Mouse (Mus musculus) left cerebral cortex, postnatal 36 days (tissue): ENCODE measurements around the gene Gm765. TPM values are rescaled to one million over a fixed set of nuclear protein-coding genes. Genes with fewer than 3 reads are reported as not detected.

Source experiments
- DNase-seq, 2 experiments: peaks; one replicate each; pipeline ENCODE4 v3.0.0; 2021 to 2022; ENCODE audit warnings: low spot score in 2 of 2, mixed read lengths in 1 of 2
- intact Hi-C: fragments of 180-260 bp; cut with DNase I; formaldehyde crosslinking; loops from one replicate; pipeline ENCODE4 v1.15.1; 2025
- total RNA-seq, 2 experiments: library from RNA; stranded (reverse); gene quantifications; 2 replicates each; pipeline ENCODE4 v1.2.3; 2021

The Gm765 gene
- total RNA-seq, 2 experiments from 2014 or later, result 2.3 to 3.1 TPM

DNA sequence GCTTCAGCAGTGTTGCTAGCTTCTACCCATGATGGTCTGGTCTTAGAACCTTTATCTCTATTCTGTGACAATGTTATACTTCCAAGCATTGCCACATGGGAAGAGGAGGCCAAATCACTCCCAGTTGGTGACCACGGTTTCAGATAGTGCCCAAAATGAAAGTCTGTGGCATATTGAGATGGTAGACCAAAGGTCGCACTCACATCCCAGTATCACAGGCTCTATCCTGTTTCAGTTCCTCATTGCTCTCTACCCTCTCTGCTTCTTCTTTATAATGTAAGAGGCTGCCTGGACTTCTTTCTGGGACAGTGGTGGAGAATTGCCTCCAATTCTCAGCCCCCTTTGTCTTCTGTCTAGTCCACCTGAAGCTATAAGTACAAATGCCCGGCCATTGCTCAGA is 108.5 kb downstream of the Gm765 start:
- DNase-seq, result no peak
- intact Hi-C loops, result no loop called here

DNA sequence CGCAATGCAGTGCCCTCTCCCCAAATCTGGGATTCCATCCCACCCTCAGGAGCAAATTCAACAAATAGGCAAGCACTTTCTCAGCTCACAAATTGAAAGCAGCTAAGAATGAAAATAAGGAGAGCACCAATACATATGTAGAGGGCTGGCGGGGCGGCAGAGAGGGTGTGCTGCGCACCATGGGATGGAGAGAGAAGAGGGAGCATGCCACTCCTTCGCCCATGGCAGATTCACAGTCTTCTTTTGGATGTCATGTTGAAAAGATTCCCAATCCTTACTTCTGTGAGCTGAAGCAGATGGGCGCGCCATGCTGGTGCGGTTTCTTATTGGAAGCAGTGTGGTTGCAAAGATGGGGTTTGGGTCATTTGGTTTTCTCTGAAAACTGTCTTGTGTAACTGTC is 118.6 kb downstream of the Gm765 start:
- intact Hi-C loops, result no loop called here
- DNase-seq, result no peak

DNA sequence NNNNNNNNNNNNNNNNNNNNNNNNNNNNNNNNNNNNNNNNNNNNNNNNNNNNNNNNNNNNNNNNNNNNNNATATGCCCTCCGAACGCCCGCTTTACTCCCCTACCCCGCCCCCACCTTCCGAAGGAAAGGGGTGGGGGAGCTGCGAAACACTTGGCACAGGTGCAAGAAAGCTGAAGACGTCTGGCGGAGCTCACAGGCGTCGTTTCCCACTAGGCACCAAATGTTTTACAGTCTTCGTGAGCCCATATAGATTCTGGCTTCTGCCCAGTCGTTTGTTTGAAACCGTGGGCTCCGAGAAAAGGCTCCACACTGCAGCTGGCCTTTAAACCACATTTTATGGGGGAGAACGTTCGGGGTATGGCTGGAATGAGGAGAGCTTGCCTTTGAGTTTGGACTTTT is 120.6 kb downstream of the Gm765 start:
- intact Hi-C loops, result no loop called here
- peak; percentile 33 to 40 for DNase-seq

DNA sequence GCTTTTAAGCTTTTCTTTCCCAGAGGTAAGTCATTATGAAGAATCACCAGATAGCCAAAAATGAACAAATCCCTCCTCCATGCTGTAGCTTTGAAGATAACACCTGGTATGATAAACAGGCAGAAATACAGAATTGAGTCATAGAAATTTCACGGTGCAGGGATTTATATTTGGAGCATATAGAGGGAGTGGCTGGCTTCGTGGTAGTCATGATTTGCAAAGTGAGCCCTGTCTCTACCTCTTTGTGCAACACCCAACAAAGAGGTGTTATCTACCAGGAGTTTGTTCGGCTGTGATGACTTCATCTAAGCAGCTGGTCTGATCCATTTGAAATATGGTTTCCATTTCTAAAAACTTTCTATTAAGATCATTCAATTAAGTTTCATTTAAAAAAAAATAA is 130.3 kb downstream of the Gm765 start:
- intact Hi-C loops, result loop anchor here (5.0 kb wide), 1 partner anchor 75 kb away; no protein-coding TSS in a partner anchor
- no peak for DNase-seq

DNA sequence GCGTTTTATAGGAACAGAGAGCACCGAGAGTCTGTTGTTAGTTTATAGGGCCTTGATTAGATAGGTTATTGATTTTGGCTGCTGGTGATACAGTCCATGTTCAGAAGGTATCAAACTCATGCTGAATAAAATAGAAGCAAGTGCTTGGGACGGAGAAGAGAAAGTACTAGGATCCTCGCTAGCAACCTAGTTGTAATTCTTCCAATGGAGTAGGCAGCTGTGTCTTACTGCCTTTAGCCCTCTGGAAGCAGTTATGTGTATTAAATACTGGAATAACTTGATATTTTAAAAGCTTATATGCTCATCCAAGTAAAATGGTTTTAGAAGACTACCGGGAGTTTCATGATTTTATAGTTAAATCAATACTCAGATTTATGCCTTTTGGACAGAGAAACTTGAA is 132.3 kb downstream of the Gm765 start:
- no peak for DNase-seq
- intact Hi-C loops, result loop anchor here (5.0 kb wide), 1 partner anchor 73 kb away; no protein-coding TSS in a partner anchor

DNA sequence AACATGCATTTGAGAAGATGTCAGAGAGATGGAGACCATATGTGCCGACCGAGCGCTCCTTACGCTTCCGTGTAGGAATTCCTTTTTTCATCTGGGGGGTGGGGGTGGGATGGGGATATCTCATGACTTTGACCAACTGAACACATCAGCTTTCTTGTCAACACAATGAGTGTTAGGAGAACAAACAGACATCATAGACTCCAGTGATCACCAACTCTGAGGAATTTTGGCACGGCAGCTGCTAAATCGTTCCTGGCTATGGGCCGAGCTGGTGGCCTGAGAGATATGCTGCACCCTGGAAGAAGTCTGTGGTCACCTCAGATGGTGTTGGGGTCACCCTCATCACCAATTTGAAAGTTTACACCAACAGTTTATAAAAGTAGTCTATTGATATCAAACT is 134.5 kb downstream of the Gm765 start:
- intact Hi-C loops, result no loop called here
- no peak for DNase-seq

DNA sequence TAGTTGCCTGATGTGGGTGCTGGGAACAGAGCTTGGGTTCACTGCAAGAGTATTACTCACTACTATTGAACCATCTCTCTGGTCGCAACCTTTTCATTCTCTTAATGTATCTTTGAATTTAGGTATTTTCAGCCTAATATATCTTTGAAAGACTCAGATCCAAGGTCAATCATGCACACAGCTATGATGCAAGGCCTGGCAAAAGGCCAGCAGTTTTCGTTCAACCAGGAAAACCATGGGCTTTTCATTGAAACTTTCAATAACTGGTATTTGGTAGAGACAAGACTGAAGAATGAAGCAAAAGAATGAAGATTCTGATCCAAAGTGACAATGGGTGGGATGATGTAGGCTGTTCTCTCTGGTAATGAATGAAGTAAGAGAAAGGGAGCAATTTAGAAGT is 143.8 kb downstream of the Gm765 start:
- no peak for DNase-seq
- intact Hi-C loops, result no loop called here

DNA sequence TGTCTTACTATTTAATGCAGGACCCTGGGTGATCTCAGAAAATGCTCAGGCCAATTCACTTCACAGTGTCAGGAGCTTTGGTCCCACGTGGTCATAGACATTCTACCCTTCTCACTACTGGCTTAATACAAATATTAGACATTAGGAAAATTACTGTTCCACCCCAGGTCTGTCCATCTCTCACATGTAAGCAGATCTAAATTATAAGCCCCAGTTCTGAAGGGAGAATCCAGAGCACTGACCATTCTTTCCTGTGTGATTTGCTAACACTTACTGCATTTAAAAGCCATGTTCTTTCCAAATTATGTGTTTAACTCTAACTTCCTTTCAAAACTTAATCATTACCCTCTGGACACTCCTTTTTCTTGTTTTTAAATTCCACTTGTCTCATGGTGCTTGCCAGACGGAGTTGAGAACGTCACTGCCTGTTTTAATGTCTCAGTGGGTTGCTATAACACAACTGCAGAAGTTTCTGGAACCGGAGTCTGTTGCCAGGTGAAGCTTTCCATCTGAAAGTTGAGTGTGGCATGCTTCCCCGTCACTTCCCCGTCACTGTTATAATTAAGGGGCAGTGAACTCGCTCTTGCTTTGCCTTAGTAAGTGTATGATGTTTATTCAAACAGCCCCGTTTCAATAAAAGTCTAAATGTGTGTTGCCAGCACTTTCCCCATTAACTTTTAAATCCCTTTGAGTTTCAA is 151.7 kb downstream of the Gm765 start:
- intact Hi-C loops, result no loop called here
- DNase-seq, result no peak
